Comparison of ENCODE assay signal across 15 mouse cellular contexts in the genomic region with DNA sequence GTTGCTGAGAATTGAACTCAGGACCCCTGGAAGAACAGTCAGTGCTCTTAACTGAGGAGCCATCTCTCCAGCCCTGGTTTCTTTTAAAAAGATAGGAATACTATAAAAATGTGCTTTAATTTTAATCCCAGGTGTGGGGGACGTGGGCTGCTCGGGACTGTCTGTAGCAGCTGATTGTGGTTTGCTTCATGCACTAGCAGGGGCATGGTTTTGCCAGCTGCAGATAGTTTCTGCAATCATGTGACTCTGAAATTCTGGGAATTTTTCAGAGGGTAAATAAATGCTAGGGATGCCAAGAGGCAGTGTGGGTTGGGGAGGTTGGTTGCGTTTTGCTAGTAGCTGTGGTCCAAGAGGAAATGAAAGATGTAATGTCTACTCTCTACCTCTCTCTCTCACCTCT. TPM values are rescaled to one million over a fixed set of nuclear protein-coding genes. Genes with fewer than 3 reads are reported as not detected.
DNase-seq lines count a peak whose midpoint lies in the region; ATAC-seq and TF ChIP-seq lines count a peak whose summit lies in the region.
"Had no signal": no experiment of that assay in that cellular context is flagged by ENCODE, and none has a peak within 500 bp of the region (broad histone marks: within the 10 kb centered on the region; RNA-seq: fewer than 3 reads in every experiment).

No protein-coding gene starts in this region.

- no peaks in the 10 kb centered on the region for H3K36me3 ChIP-seq in midbrain, embryonic 11.5 days (ENCODE audit: control insufficient read depth, insufficient read depth, low read length)
- H3K36me3 ChIP-seq in midbrain, embryonic 15.5 days (replicated peaks) = no peaks in the 10 kb centered on the region
- 0 out of 2 replicates have a peak, but pooled peaks cover 3% of the 10 kb centered on the region for H3K36me3 ChIP-seq in embryonic facial prominence, embryonic 15.5 days
- peaks cover 6% of the 10 kb centered on the region; the same call in 1 of the 2 replicates for H3K36me3 ChIP-seq in limb, embryonic 12.5 days
- 0 out of 2 replicates have a peak, but pooled peaks cover 5% of the 10 kb centered on the region for H3K36me3 ChIP-seq in intestine, embryonic 15.5 days
- H3K36me3 ChIP-seq: neural tube, embryonic 12.5 days; stomach, embryonic 15.5 days had no signal

- intact Hi-C loops in gastrocnemius, adult 2 months (cut with DNase I) = loop anchor here (10.0 kb wide), 1 partner anchor 193 kb away; the partner anchor contains the start of genes Dxo and Stk19

- no peak for DNase-seq in gastrocnemius, adult 2 months
- DNase-seq in gastrocnemius, adult 18-20 months (ENCODE audit: low spot score) = no peak
- DNase-seq in midbrain, embryonic 11.5 days (ENCODE audit: low spot score, missing footprints) = no peak
- DNase-seq: gastrocnemius, postnatal 36 days; kidney, adult 8-10 months had no signal

- no peak overlapping the region for H3K4me3 ChIP-seq in gastrocnemius, adult 2 months
- H3K4me3 ChIP-seq in midbrain, embryonic 11.5 days (ENCODE audit: low read depth, low read length) = no peak overlapping the region
- H3K4me3 ChIP-seq in midbrain, embryonic 15.5 days = no peak overlapping the region
- no peak overlapping the region for H3K4me3 ChIP-seq in embryonic facial prominence, embryonic 15.5 days (replicated peaks)
- no peak overlapping the region for H3K4me3 ChIP-seq in limb, embryonic 12.5 days (replicated peaks)
- no peak overlapping the region for H3K4me3 ChIP-seq in intestine, embryonic 15.5 days (replicated peaks)
- H3K4me3 ChIP-seq: heart, embryonic 12.5 days; neural tube, embryonic 12.5 days; stomach, embryonic 15.5 days had no signal

- 85% methylated on average over 3 of the region's 3 CpGs for WGBS in midbrain, embryonic 11.5 days
- WGBS in midbrain, embryonic 15.5 days = 89% methylated on average over 3 of the region's 3 CpGs
- 38% methylated on average over 3 of the region's 3 CpGs for WGBS in embryonic facial prominence, embryonic 15.5 days
- 86% methylated on average over 3 of the region's 3 CpGs for WGBS in limb, embryonic 12.5 days
- 69% methylated on average over 3 of the region's 3 CpGs for WGBS in intestine, embryonic 15.5 days

- no peak for TF ChIP-seq CTCF in gastrocnemius, adult 2 months (IDR thresholded peaks at IDR 0.05)

- peak overlapping the region; percentile 73; the same call in 1 of the 2 replicates for H3K27ac ChIP-seq in gastrocnemius, adult 2 months
- H3K27ac ChIP-seq in midbrain, embryonic 11.5 days (ENCODE audit: low read depth, low read length) = peak overlapping the region; percentile 82
- no peak overlapping the region for H3K27ac ChIP-seq in midbrain, embryonic 15.5 days
- H3K27ac ChIP-seq in embryonic facial prominence, embryonic 15.5 days (replicated peaks) = 0 out of 2 replicates have a peak overlapping the region, but pooled peaks have one; percentile 1
- H3K27ac ChIP-seq in limb, embryonic 12.5 days = peak overlapping the region; percentile 91
- H3K27ac ChIP-seq in intestine, embryonic 15.5 days = no peak overlapping the region
- H3K27ac ChIP-seq: liver, embryonic 14.5 days had no signal

- peaks cover 14% of the 10 kb centered on the region for H3K4me1 ChIP-seq in midbrain, embryonic 11.5 days (ENCODE audit: control insufficient read depth, insufficient read depth, low read length)
- H3K4me1 ChIP-seq in midbrain, embryonic 15.5 days = peaks cover 25% of the 10 kb centered on the region
- H3K4me1 ChIP-seq in embryonic facial prominence, embryonic 15.5 days = peaks cover 38% of the 10 kb centered on the region
- peaks cover 22% of the 10 kb centered on the region for H3K4me1 ChIP-seq in limb, embryonic 12.5 days (replicated peaks)
- H3K4me1 ChIP-seq in intestine, embryonic 15.5 days (replicated peaks) = peaks cover 23% of the 10 kb centered on the region; the same call in 1 of the 2 replicates

- H3K9me3 ChIP-seq in midbrain, embryonic 11.5 days (ENCODE audit: control insufficient read depth, low read length) = no peaks in the 10 kb centered on the region
- H3K9me3 ChIP-seq in midbrain, embryonic 15.5 days = no peaks in the 10 kb centered on the region
- H3K9me3 ChIP-seq in embryonic facial prominence, embryonic 15.5 days (replicated peaks) = no peaks in the 10 kb centered on the region
- 0 out of 2 replicates have a peak, but pooled peaks cover 6% of the 10 kb centered on the region for H3K9me3 ChIP-seq in limb, embryonic 12.5 days
- no peaks in the 10 kb centered on the region for H3K9me3 ChIP-seq in intestine, embryonic 15.5 days
- H3K9me3 ChIP-seq: heart, embryonic 12.5 days; neural tube, embryonic 12.5 days; stomach, embryonic 15.5 days had no signal

- H3K4me2 ChIP-seq in midbrain, embryonic 11.5 days = no peak overlapping the region
- no peak overlapping the region for H3K4me2 ChIP-seq in midbrain, embryonic 15.5 days
- no peak overlapping the region for H3K4me2 ChIP-seq in embryonic facial prominence, embryonic 15.5 days (replicated peaks)
- no peak overlapping the region for H3K4me2 ChIP-seq in limb, embryonic 12.5 days
- H3K4me2 ChIP-seq in intestine, embryonic 15.5 days (replicated peaks) = no peak overlapping the region

- H3K9ac ChIP-seq in midbrain, embryonic 11.5 days (ENCODE audit: low read length) = no peak overlapping the region
- no peak overlapping the region for H3K9ac ChIP-seq in midbrain, embryonic 15.5 days
- H3K9ac ChIP-seq in embryonic facial prominence, embryonic 15.5 days = no peak overlapping the region
- H3K9ac ChIP-seq in limb, embryonic 12.5 days (replicated peaks) = no peak overlapping the region
- no peak overlapping the region for H3K9ac ChIP-seq in intestine, embryonic 15.5 days
- H3K9ac ChIP-seq: liver, embryonic 14.5 days; stomach, embryonic 15.5 days had no signal

- no peak for ATAC-seq in midbrain, embryonic 11.5 days (ENCODE audit: low FRiP score)
- ATAC-seq in midbrain, embryonic 15.5 days (replicated peaks) = no peak
- no peak for ATAC-seq in embryonic facial prominence, embryonic 15.5 days (ENCODE audit: insufficient number of reproducible peaks, low FRiP score, low TSS enrichment, low read depth)
- ATAC-seq in limb, embryonic 12.5 days (ENCODE audit: insufficient number of reproducible peaks, insufficient read depth, low FRiP score, low TSS enrichment, low read depth) = no peak
- ATAC-seq in intestine, embryonic 15.5 days = no peak
- ATAC-seq: CD4-positive, CD25-positive, alpha-beta regulatory T cell, adult 4 months had no signal

- H3K27me3 ChIP-seq in midbrain, embryonic 11.5 days (ENCODE audit: control insufficient read depth, insufficient read depth, low read length) = no peaks in the 10 kb centered on the region
- H3K27me3 ChIP-seq in midbrain, embryonic 15.5 days (replicated peaks) = no peaks in the 10 kb centered on the region
- H3K27me3 ChIP-seq in embryonic facial prominence, embryonic 15.5 days = no peaks in the 10 kb centered on the region
- H3K27me3 ChIP-seq in limb, embryonic 12.5 days = peaks cover 2% of the 10 kb centered on the region; the same call in 1 of the 2 replicates
- H3K27me3 ChIP-seq in intestine, embryonic 15.5 days (replicated peaks) = no peaks in the 10 kb centered on the region
- H3K27me3 ChIP-seq: neural tube, embryonic 12.5 days; stomach, embryonic 15.5 days had no signal

RNA-seq across cellular contexts. Expression of gene Fkbpl, which starts 2.6 kb away (rescaled TPM):
- 1 to 10 TPM; 4.5 to 9.3 TPM for total RNA-seq in gastrocnemius, adult 2 months (2021)
- 1 to 10 TPM; 5.7 to 6.0 TPM for total RNA-seq in gastrocnemius, adult 18-20 months (2021)
- polyA plus RNA-seq in midbrain, embryonic 11.5 days (2014; fragmentation: Nextera tagmentation; extraction: Ambion mirVana) = 14.4 and 15.1 TPM in 2 replicates
- 14.6 and 16.0 TPM in 2 replicates for polyA plus RNA-seq in midbrain, embryonic 15.5 days (2015; fragmentation: Nextera tagmentation; extraction: Ambion mirVana)
- polyA plus RNA-seq in embryonic facial prominence, embryonic 15.5 days (2015; fragmentation: Nextera tagmentation; extraction: Ambion mirVana) = 16.2 and 16.8 TPM in 2 replicates
- polyA plus RNA-seq in limb, embryonic 12.5 days (2016; fragmentation: Nextera tagmentation; extraction: Ambion mirVana) = 14.0 and 19.5 TPM in 2 replicates
- 12.1 and 13.7 TPM in 2 replicates for polyA plus RNA-seq in intestine, embryonic 15.5 days (2015; fragmentation: Nextera tagmentation; extraction: Ambion mirVana)

RNA-seq across cellular contexts. Expression of gene Atf6b, which starts 5.0 kb away (rescaled TPM):
- total RNA-seq in gastrocnemius, adult 2 months (2021) = 1 to 10 TPM; 7.1 to 9.1 TPM
- 1 to 10 TPM; 5.9 to 7.9 TPM for total RNA-seq in gastrocnemius, adult 18-20 months (2021)
- polyA plus RNA-seq in midbrain, embryonic 11.5 days (2014; fragmentation: Nextera tagmentation; extraction: Ambion mirVana) = 68.2 and 77.6 TPM in 2 replicates
- polyA plus RNA-seq in midbrain, embryonic 15.5 days (2015; fragmentation: Nextera tagmentation; extraction: Ambion mirVana) = 123 and 125 TPM in 2 replicates
- 88.8 and 94.7 TPM in 2 replicates for polyA plus RNA-seq in embryonic facial prominence, embryonic 15.5 days (2015; fragmentation: Nextera tagmentation; extraction: Ambion mirVana)
- polyA plus RNA-seq in limb, embryonic 12.5 days (2016; fragmentation: Nextera tagmentation; extraction: Ambion mirVana) = 94.8 and 103 TPM in 2 replicates
- polyA plus RNA-seq in intestine, embryonic 15.5 days (2015; fragmentation: Nextera tagmentation; extraction: Ambion mirVana) = 67.5 and 68.2 TPM in 2 replicates

RNA-seq across cellular contexts. Expression of gene Prrt1, which starts 12.6 kb away (rescaled TPM):
- total RNA-seq in gastrocnemius, adult 2 months (2021) = under 1 TPM; 0.28 to 0.36 TPM
- total RNA-seq in gastrocnemius, adult 18-20 months (2021) = under 1 TPM; 0.30 to 0.38 TPM
- 1.8 and 2.4 TPM in 2 replicates for polyA plus RNA-seq in midbrain, embryonic 11.5 days (2014; fragmentation: Nextera tagmentation; extraction: Ambion mirVana)
- polyA plus RNA-seq in midbrain, embryonic 15.5 days (2015; fragmentation: Nextera tagmentation; extraction: Ambion mirVana) = 10.7 and 10.8 TPM in 2 replicates
- 1.3 and 1.5 TPM in 2 replicates for polyA plus RNA-seq in embryonic facial prominence, embryonic 15.5 days (2015; fragmentation: Nextera tagmentation; extraction: Ambion mirVana)
- 0.20 and 0.28 TPM in 2 replicates for polyA plus RNA-seq in limb, embryonic 12.5 days (2016; fragmentation: Nextera tagmentation; extraction: Ambion mirVana)
- polyA plus RNA-seq in intestine, embryonic 15.5 days (2015; fragmentation: Nextera tagmentation; extraction: Ambion mirVana) = 0.40 and 0.49 TPM in 2 replicates
- total RNA-seq: MEL had no signal
- polyA plus RNA-seq: heart, embryonic 12.5 days had no signal

RNA-seq across cellular contexts. Expression of gene Ppt2, which starts 13.6 kb away (rescaled TPM):
- 10 to 100 TPM; 40.5 to 42.2 TPM for total RNA-seq in gastrocnemius, adult 2 months (2021)
- total RNA-seq in gastrocnemius, adult 18-20 months (2021) = 10 to 100 TPM; 36.0 to 38.3 TPM
- polyA plus RNA-seq in midbrain, embryonic 11.5 days (2014; fragmentation: Nextera tagmentation; extraction: Ambion mirVana) = 25.8 and 26.4 TPM in 2 replicates
- polyA plus RNA-seq in midbrain, embryonic 15.5 days (2015; fragmentation: Nextera tagmentation; extraction: Ambion mirVana) = 20.0 and 20.9 TPM in 2 replicates
- 27.5 and 28.3 TPM in 2 replicates for polyA plus RNA-seq in embryonic facial prominence, embryonic 15.5 days (2015; fragmentation: Nextera tagmentation; extraction: Ambion mirVana)
- 15.9 and 17.6 TPM in 2 replicates for polyA plus RNA-seq in limb, embryonic 12.5 days (2016; fragmentation: Nextera tagmentation; extraction: Ambion mirVana)
- polyA plus RNA-seq in intestine, embryonic 15.5 days (2015; fragmentation: Nextera tagmentation; extraction: Ambion mirVana) = 27.8 and 29.6 TPM in 2 replicates

RNA-seq across cellular contexts. Expression of gene Egfl8, which starts 26.2 kb away (rescaled TPM):
- 1 to 10 TPM; 1.5 to 1.9 TPM for total RNA-seq in gastrocnemius, adult 2 months (2021)
- total RNA-seq in gastrocnemius, adult 18-20 months (2021) = 1 to 10 TPM; 1.6 to 3.3 TPM
- polyA plus RNA-seq in midbrain, embryonic 11.5 days (2014; fragmentation: Nextera tagmentation; extraction: Ambion mirVana) = 3.3 and 3.8 TPM in 2 replicates
- polyA plus RNA-seq in midbrain, embryonic 15.5 days (2015; fragmentation: Nextera tagmentation; extraction: Ambion mirVana) = 9.2 and 10.3 TPM in 2 replicates
- 11.2 and 13.2 TPM in 2 replicates for polyA plus RNA-seq in embryonic facial prominence, embryonic 15.5 days (2015; fragmentation: Nextera tagmentation; extraction: Ambion mirVana)
- polyA plus RNA-seq in limb, embryonic 12.5 days (2016; fragmentation: Nextera tagmentation; extraction: Ambion mirVana) = 3.0 and 3.4 TPM in 2 replicates
- polyA plus RNA-seq in intestine, embryonic 15.5 days (2015; fragmentation: Nextera tagmentation; extraction: Ambion mirVana) = 3.0 and 3.4 TPM in 2 replicates

Comparison
In these comparisons a context has a peak if more than half of its experiments do, and no peak if none do; other contexts are left out.
1. H3K27ac ChIP-seq: peak in gastrocnemius, adult 2 months (single experiment), midbrain, embryonic 11.5 days (single experiment), embryonic facial prominence, embryonic 15.5 days (single experiment) and limb, embryonic 12.5 days (single experiment); none in midbrain, embryonic 15.5 days (single experiment) and intestine, embryonic 15.5 days (single experiment).